Mouse (Mus musculus) hindbrain, embryonic 16.5 days (tissue): ENCODE measurements around the gene Apol7e. TPM values are rescaled to one million over a fixed set of nuclear protein-coding genes. Genes with fewer than 3 reads are reported as not detected.

Experiments used
- ATAC-seq: fragments of 200-750 bp; cut with Nextera tagmentation; 2 replicates; pipeline ENCODE4 v1.8.0; 2017; ENCODE audit warnings: moderate TSS enrichment, moderate library complexity
- H3K27ac ChIP-seq: fragments of 300-500 bp; sonication (generic); 2 replicates; pipeline ENCODE4 v1.5.1; 2014; ENCODE audit warnings: low read depth, mild to moderate bottlenecking, control low read depth, low read length, moderate library complexity
- H3K27me3 ChIP-seq: fragments of 300-500 bp; sonication (generic); replicated peaks from 2 replicates; pipeline ENCODE4 v1.6.1; 2014; ENCODE audit warnings: low read length; ENCODE audit not compliant: control insufficient read depth, insufficient read depth
- H3K36me3 ChIP-seq: fragments of 300-500 bp; sonication (generic); 2 replicates; pipeline ENCODE4 v1.6.1; 2014; ENCODE audit warnings: mild to moderate bottlenecking, low read length, moderate library complexity, mixed read lengths; ENCODE audit not compliant: control insufficient read depth, insufficient read depth
- H3K4me1 ChIP-seq: fragments of 300-500 bp; sonication (generic); 2 replicates; pipeline ENCODE4 v1.6.1; 2014; ENCODE audit warnings: low read depth, low read length; ENCODE audit not compliant: control insufficient read depth, insufficient read depth
- H3K4me2 ChIP-seq: fragments of 300-500 bp; sonication (generic); 2 replicates; pipeline ENCODE4 v1.6.1; 2014; ENCODE audit warnings: mild to moderate bottlenecking, low read length, control low read depth, moderate library complexity
- H3K4me3 ChIP-seq: fragments of 300-500 bp; sonication (generic); 2 replicates; pipeline ENCODE4 v1.5.1; 2014; ENCODE audit warnings: mild to moderate bottlenecking, low read length, control low read depth, moderate library complexity
- H3K9ac ChIP-seq: fragments of 300-500 bp; sonication (generic); 2 replicates; pipeline ENCODE4 v1.6.1; 2014; ENCODE audit warnings: low read depth, mild to moderate bottlenecking, control low read depth, low read length, moderate library complexity
- H3K9me3 ChIP-seq: fragments of 300-500 bp; sonication (generic); 2 replicates; pipeline ENCODE4 v1.6.1; 2014; ENCODE audit warnings: mild to moderate bottlenecking, low read length, moderate library complexity; ENCODE audit not compliant: control insufficient read depth
- WGBS: fragments of 180-500 bp; shearing (Covaris S2); extraction: QIAGEN DNeasy Blood & Tissue Kit; methylation state at CpG from one replicate; pipeline ENCODE4 v1.1.7; 2014; 5-methylcytosine and 5-hydroxymethylcytosine counted together
- polyA plus RNA-seq: library from polyadenylated mRNA; unstranded; fragments of >200 nt; fragmentation: Nextera tagmentation; extraction: Ambion mirVana; gene quantifications from 2 replicates; pipeline ENCODE4 v1.2.1, GENCODE M21; 2015

Apol7e gene
- polyA plus RNA-seq, 1 experiment from 2014 or later = not detected

DNA sequence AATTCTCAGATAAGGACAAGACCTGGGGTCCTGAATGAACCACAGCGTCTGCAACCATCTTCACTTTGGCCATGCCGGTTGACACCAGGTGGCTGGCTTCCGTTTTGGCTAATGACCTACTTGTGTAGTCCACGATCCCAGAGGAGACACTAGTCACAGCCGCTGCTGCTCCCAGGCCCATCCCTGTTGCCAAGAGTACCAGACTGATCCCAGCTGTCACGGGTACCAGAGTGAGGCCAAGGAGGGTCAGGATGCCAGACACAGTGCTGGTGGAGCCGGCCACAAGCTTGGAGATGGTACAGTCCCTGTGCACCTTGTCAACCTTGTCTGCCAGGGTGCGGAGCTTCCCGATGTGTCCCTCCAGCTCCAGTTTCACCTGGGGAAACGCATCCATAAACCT, 51.1 kb downstream of the Apol7e start:
- no peaks in the 10 kb centered on the region for H3K4me1 ChIP-seq
- no peaks in the 10 kb centered on the region for H3K36me3 ChIP-seq
- H3K9ac ChIP-seq = no peak overlapping the region
- H3K27me3 ChIP-seq = no peaks in the 10 kb centered on the region
- WGBS = 90% methylated on average over 10 of the region's 10 CpGs
- H3K9me3 ChIP-seq = no peaks in the 10 kb centered on the region
- H3K27ac ChIP-seq = no peak overlapping the region
- ATAC-seq = no peak
- H3K4me3 ChIP-seq = no peak overlapping the region
- H3K4me2 ChIP-seq = no peak overlapping the region

DNA sequence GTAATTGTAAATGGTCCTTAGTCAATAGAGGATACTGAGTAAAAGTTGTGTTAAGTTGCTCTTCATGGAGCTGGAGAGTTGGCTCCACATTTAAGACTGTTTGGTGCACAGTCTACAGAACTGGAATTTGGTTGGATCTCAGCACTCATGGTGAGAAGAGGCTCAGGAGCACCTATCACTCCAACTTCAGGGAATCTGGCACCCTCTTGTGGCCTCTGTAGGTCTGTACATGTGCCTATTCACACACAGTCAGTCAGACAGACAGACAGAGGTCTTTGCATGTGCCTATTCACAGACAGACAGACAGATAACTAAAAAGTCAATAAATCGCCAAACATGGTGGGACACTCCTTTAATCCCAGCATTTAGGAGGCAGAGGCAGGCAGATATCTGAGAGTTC, 51.8 kb downstream of the Apol7e start:
- no peak overlapping the region for H3K27ac ChIP-seq
- no peaks in the 10 kb centered on the region for H3K27me3 ChIP-seq
- ATAC-seq = no peak
- H3K4me1 ChIP-seq = no peaks in the 10 kb centered on the region
- no peaks in the 10 kb centered on the region for H3K36me3 ChIP-seq
- H3K9ac ChIP-seq = no peak overlapping the region
- H3K4me2 ChIP-seq = no peak overlapping the region
- WGBS = 33% methylated on average over 1 of the region's 1 CpGs
- no peaks in the 10 kb centered on the region for H3K9me3 ChIP-seq
- no peak overlapping the region for H3K4me3 ChIP-seq

DNA sequence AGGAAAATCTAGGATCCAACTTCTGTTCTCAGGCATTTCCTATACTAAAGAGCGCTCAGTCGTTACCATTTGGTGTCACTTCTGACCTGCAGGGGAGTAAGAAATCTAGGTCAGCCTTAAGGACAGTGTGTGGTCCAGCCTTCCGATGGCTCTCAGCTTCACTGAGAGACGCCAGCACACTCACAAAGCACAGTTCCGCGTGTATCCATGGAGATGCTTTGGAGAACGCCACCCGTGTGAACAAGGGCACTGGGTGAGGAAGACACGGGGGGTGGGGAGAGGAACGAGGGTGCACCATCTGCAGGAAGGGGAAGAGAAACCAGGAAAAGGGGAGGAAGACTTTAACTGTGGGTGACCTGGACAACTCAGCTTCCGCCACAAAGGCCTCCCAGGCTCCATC, 53.8 kb downstream of the Apol7e start:
- WGBS = 47% methylated on average over 11 of the region's 11 CpGs
- H3K4me1 ChIP-seq = no peaks in the 10 kb centered on the region
- no peak overlapping the region for H3K4me3 ChIP-seq
- ATAC-seq = no peak
- no peaks in the 10 kb centered on the region for H3K36me3 ChIP-seq
- H3K9ac ChIP-seq = no peak overlapping the region
- H3K9me3 ChIP-seq = no peaks in the 10 kb centered on the region
- H3K27me3 ChIP-seq = no peaks in the 10 kb centered on the region
- H3K4me2 ChIP-seq = no peak overlapping the region
- H3K27ac ChIP-seq = no peak overlapping the region

DNA sequence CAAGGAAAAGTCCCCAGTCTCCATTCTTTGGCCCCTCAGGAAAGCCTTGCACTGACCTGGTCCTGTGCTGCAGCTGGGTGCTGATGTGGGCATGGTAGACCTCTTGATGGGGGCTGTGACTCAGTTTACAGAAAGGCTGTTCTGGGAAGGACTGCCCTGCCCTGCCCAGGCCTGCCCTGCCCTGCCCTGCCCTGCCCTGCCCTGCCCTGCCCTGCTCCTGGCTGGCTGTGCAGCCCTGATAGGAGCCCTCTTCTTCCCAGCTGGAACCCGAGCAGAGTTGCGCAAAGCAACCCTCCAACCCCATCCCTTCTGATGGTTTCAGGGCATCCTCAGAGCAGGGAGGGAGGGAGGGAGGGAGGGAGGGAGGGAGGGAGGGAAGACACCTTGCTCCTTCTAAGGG, 56.5 kb downstream of the Apol7e start:
- no peak for ATAC-seq
- no peak overlapping the region for H3K9ac ChIP-seq
- H3K9me3 ChIP-seq = no peaks in the 10 kb centered on the region
- WGBS = 42% methylated on average over 2 of the region's 2 CpGs
- no peak overlapping the region for H3K4me2 ChIP-seq
- no peak overlapping the region for H3K27ac ChIP-seq
- no peaks in the 10 kb centered on the region for H3K4me1 ChIP-seq
- no peak overlapping the region for H3K4me3 ChIP-seq
- H3K36me3 ChIP-seq = peaks cover 3% of the 10 kb centered on the region; the same call in 1 of the 2 replicates
- H3K27me3 ChIP-seq = no peaks in the 10 kb centered on the region

DNA sequence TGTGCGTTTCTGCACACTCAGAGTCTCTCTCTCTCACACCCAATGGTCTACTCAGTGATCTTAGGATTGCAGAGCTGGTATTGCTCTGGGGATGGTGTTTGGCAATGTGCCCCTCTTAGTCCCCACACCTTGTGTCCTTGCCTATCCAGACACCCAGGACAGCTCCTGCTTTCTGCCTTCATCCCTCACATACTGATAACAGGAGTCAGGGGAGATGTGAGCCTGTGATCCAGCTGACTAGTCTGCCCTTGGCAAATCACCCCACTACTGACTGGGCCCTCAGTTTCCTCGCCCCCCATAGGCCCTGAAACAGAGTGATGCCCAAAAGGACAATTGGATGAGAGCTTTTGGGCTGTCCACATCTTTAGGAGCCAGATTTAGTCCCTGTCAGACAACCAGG, 57.4 kb downstream of the Apol7e start:
- ATAC-seq = no peak
- WGBS = 61% methylated on average over 2 of the region's 2 CpGs

DNA sequence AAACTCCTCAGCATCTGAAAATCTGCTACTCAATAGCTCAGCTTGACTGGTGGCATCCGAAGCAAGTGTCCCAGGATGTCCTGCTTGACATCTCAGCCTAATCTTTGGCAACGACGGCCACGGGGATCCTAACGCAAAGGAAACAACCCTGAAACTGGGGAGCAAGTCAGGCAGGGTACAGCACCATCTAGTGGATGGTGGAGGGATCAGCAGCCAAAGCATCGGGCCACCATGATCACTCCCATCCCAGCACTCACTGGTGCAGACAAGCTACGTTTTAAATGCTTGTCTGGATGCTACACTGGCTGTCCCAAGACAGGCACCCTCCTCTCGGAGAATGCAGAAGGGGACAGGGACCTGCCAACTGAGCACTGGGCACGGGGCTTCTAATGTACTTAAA, 58.2 kb downstream of the Apol7e start, which contains the start of gene Apol8:
TSS of gene Apol8 (minus strand) at position 156 of the 400 bp plus-strand sequence.
- H3K4me1 ChIP-seq = no peaks in the 10 kb centered on the region
- H3K27ac ChIP-seq = no peak within 1 kb of the TSS
- no peak within 1 kb of the TSS for H3K9ac ChIP-seq
- no peak within 1 kb of the TSS for H3K4me2 ChIP-seq
- peaks cover 8% of the 10 kb centered on the region for H3K36me3 ChIP-seq
- WGBS = 5% methylated on average over 9 of the region's 9 CpGs
- H3K9me3 ChIP-seq = no peaks in the 10 kb centered on the region
- no peak for ATAC-seq
- H3K27me3 ChIP-seq = no peaks in the 10 kb centered on the region
- no peak within 1 kb of the TSS for H3K4me3 ChIP-seq

More for the DNA sequence above, 57.4 kb downstream of the Apol7e start:
- H3K4me1 ChIP-seq = no peaks in the 10 kb centered on the region
- no peak overlapping the region for H3K4me2 ChIP-seq
- H3K27ac ChIP-seq = no peak overlapping the region
- peaks cover 5% of the 10 kb centered on the region; the same call in 1 of the 2 replicates for H3K36me3 ChIP-seq
- H3K9me3 ChIP-seq = no peaks in the 10 kb centered on the region
- no peak overlapping the region for H3K4me3 ChIP-seq
- no peaks in the 10 kb centered on the region for H3K27me3 ChIP-seq
- no peak overlapping the region for H3K9ac ChIP-seq

DNA sequence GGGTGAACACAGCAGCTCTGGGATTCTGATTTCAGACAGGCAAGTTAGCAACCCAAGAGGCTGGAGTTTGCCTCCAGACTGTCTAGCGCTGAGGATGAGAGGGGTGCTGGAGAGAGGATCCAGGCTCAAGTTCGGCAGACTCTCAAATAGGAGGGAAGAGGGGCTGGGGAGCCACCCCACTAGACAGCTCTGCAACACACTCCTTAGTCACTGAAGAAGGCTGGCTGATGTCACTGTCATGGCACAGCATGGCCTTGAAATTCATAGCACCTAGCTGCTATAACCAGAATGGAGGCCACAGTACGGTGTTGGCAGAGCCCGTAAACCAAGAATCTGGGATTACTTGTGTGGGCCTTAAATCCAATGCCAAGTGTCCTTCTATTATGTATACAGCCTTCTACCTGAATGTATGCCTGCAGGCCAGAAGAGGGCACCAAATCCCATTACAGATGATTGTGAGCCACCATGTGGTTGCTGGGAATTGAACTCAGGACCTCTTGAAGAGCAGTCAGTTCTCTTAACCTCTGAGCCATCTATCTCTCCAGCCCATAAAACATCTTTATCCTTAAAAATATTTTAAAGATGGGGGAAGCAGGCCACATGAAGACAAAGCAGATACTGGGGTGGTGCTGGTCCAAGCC, 59.0 kb downstream of the Apol7e start:
- H3K9me3 ChIP-seq = no peaks in the 10 kb centered on the region
- ATAC-seq = no peak
- no peak overlapping the region for H3K4me3 ChIP-seq
- H3K27ac ChIP-seq = no peak overlapping the region
- no peaks in the 10 kb centered on the region for H3K4me1 ChIP-seq
- no peak overlapping the region for H3K9ac ChIP-seq
- peaks cover 8% of the 10 kb centered on the region for H3K36me3 ChIP-seq
- 83% methylated on average over 4 of the region's 4 CpGs for WGBS
- H3K27me3 ChIP-seq = no peaks in the 10 kb centered on the region
- H3K4me2 ChIP-seq = no peak overlapping the region

DNA sequence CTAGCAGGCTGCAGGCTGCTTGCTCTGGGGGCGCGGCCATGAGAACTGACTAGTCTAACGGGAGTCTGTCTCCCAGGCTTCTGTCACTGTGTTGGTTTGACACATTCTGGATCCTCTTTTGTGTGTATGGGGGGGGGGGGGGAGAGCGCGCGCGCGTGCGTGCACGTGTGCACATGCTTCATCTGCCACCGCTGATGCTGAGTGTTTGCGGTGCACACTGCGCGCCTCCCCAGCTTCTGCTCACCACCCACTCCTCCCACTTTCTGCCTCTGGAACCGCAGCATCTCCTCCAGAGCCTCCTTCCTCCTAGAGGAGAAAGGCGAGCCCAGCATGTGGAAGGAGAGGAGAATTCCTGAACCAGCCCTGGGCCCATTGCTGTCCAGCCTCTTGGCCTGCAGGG, 61.4 kb downstream of the Apol7e start:
- H3K36me3 ChIP-seq = peaks cover 19% of the 10 kb centered on the region
- H3K4me3 ChIP-seq = no peak overlapping the region
- H3K4me1 ChIP-seq = no peaks in the 10 kb centered on the region
- H3K9me3 ChIP-seq = no peaks in the 10 kb centered on the region
- H3K4me2 ChIP-seq = no peak overlapping the region
- no peaks in the 10 kb centered on the region for H3K27me3 ChIP-seq
- no peak overlapping the region for H3K9ac ChIP-seq
- no peak overlapping the region for H3K27ac ChIP-seq
- WGBS = 88% methylated on average over 10 of the region's 16 CpGs
- ATAC-seq = no peak

DNA sequence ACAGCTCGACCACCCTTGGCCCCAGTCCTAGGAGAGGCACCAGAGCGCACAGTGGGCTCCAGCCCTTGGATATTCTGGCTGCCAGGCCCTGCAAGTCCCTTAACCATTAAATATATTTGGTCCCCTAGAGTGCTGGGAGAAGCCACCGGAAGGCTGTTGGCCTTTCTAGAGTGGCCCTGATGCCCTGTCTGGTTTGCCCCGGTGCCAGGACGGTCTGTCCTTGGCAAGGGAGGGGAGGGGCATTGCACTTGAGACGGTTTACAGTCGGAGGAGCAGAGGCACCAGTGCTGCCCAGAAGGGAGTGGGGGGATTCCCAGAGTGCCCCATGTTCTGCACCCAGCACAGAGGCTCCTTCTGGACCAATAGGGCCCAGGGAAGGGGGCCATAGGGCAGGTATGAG, 62.4 kb downstream of the Apol7e start:
- Histone ChIP-seq H3K27me3 (no peaks in the 10 kb centered on the region), H3K36me3 (peaks cover 21% of the 10 kb centered on the region), H3K4me2 (no peak overlapping the region), H3K4me1 (no peaks in the 10 kb centered on the region), H3K27ac (no peak overlapping the region), H3K9me3 (no peaks in the 10 kb centered on the region), H3K4me3 (no peak overlapping the region), H3K9ac (no peak overlapping the region)
- ATAC-seq = no peak
- 95% methylated on average over 7 of the region's 7 CpGs for WGBS
